Mouse (Mus musculus) midbrain, embryonic 14.5 days (tissue): ENCODE measurements at regions not wholly inside any gene's neighbourhood (a gene's known extent, or its start where the extent isn't known, plus 50 kb on each side); places are given as distances from the start of the nearest gene placed in this dataset.

Source experiments
- ATAC-seq: fragments of 200-750 bp; cut with Nextera tagmentation; 2 replicates; pipeline ENCODE4 v1.8.0; 2017; ENCODE audit warnings: moderate number of reproducible peaks, moderate library complexity; ENCODE audit not compliant: low FRiP score, low TSS enrichment
- DNase-seq: peaks from one replicate; pipeline ENCODE4 v3.0.0-alpha.2; 2015
- H3K27ac ChIP-seq: fragments of 300-500 bp; sonication (generic); replicated peaks from 2 replicates; pipeline ENCODE4 v1.5.1; 2014; ENCODE audit warnings: mild to moderate bottlenecking, low read depth, low read length, moderate library complexity
- H3K27me3 ChIP-seq: fragments of 300-500 bp; sonication (generic); 2 replicates; pipeline ENCODE4 v1.6.1; 2014; ENCODE audit warnings: low read length, control low read depth, mixed read lengths; ENCODE audit not compliant: control insufficient read depth, insufficient read depth
- H3K36me3 ChIP-seq: fragments of 300-500 bp; sonication (generic); 2 replicates; pipeline ENCODE4 v1.6.1; 2014; ENCODE audit warnings: low read length, control low read depth; ENCODE audit not compliant: control insufficient read depth, insufficient read depth
- H3K4me1 ChIP-seq: fragments of 300-500 bp; sonication (generic); 2 replicates; pipeline ENCODE4 v1.6.1; 2014; ENCODE audit warnings: mild to moderate bottlenecking, antibody characterized with exemption, low read length, control low read depth; ENCODE audit not compliant: control insufficient read depth, insufficient read depth
- H3K4me2 ChIP-seq: fragments of 300-500 bp; sonication (generic); 2 replicates; pipeline ENCODE4 v1.6.1; 2014; ENCODE audit warnings: mild to moderate bottlenecking, low read length, moderate library complexity
- H3K4me3 ChIP-seq: fragments of 300-500 bp; sonication (generic); replicated peaks from 2 replicates; pipeline ENCODE4 v1.5.1; 2014; ENCODE audit warnings: low read depth, low read length
- H3K9ac ChIP-seq: fragments of 300-500 bp; sonication (generic); replicated peaks from 2 replicates; pipeline ENCODE4 v1.6.1; 2014; ENCODE audit warnings: mild to moderate bottlenecking, low read length, moderate library complexity
- H3K9me3 ChIP-seq: fragments of 300-500 bp; sonication (generic); 2 replicates; pipeline ENCODE4 v1.6.1; 2016; ENCODE audit warnings: low read length, control low read depth, mixed read lengths; ENCODE audit not compliant: control insufficient read depth
- WGBS: fragments of 180-500 bp; shearing (Covaris S2); extraction: QIAGEN DNeasy Blood & Tissue Kit; methylation state at CpG from one replicate; pipeline ENCODE4 v1.1.7; 2014; 5-methylcytosine and 5-hydroxymethylcytosine counted together

GRCm38 (mm10) chr6:50980311-50980710 is 326.1 kb upstream of the Npvf start:
- no peaks in the 10 kb centered on the region for H3K27me3 ChIP-seq
- peaks cover 27% of the 10 kb centered on the region for H3K4me1 ChIP-seq
- WGBS, result 89% methylated on average over 4 of the region's 4 CpGs
- no peaks in the 10 kb centered on the region for H3K36me3 ChIP-seq
- no peak overlapping the region for H3K4me2 ChIP-seq
- H3K27ac ChIP-seq, result no peak overlapping the region
- H3K9me3 ChIP-seq, result no peaks in the 10 kb centered on the region
- H3K4me3 ChIP-seq, result no peak overlapping the region
- no peak overlapping the region for H3K9ac ChIP-seq
- DNase-seq (no peak), ATAC-seq (no peak)

- no peaks in the 10 kb centered on the region for H3K36me3 ChIP-seq
- no peaks in the 10 kb centered on the region for H3K9me3 ChIP-seq
- DNase-seq, result no peak
- H3K27me3 ChIP-seq, result no peaks in the 10 kb centered on the region
- peaks cover 37% of the 10 kb centered on the region for H3K4me1 ChIP-seq
- H3K27ac ChIP-seq, result no peak overlapping the region
- ATAC-seq, result no peak
- H3K4me2 ChIP-seq, result no peak overlapping the region
- 50% methylated on average over 7 of the region's 7 CpGs for WGBS
- H3K4me3 ChIP-seq, result no peak overlapping the region
- H3K9ac ChIP-seq, result no peak overlapping the region
These were observed 327.6 kb upstream of the Npvf start for GRCm38 (mm10) chr6:50981702-50982309.

- no peak overlapping the region for H3K4me3 ChIP-seq
- H3K4me2 ChIP-seq, result no peak overlapping the region
- H3K27ac ChIP-seq, result no peak overlapping the region
- no peaks in the 10 kb centered on the region for H3K27me3 ChIP-seq
- ATAC-seq (no peak), DNase-seq (no peak)
- H3K9me3 ChIP-seq, result no peaks in the 10 kb centered on the region
- WGBS, result 83% methylated on average over 4 of the region's 4 CpGs
- no peaks in the 10 kb centered on the region for H3K36me3 ChIP-seq
- H3K4me1 ChIP-seq, result peaks cover 37% of the 10 kb centered on the region
- H3K9ac ChIP-seq, result no peak overlapping the region
These were observed 328.6 kb upstream of the Npvf start for GRCm38 (mm10) chr6:50982856-50983255.

- ATAC-seq (no peak), DNase-seq (peak; percentile 67)
- no peak overlapping the region for H3K27ac ChIP-seq
- no peak overlapping the region for H3K4me3 ChIP-seq
- no peak overlapping the region for H3K9ac ChIP-seq
- no peaks in the 10 kb centered on the region for H3K36me3 ChIP-seq
- no peak overlapping the region for H3K4me2 ChIP-seq
- H3K9me3 ChIP-seq, result no peaks in the 10 kb centered on the region
- H3K4me1 ChIP-seq, result peaks cover 37% of the 10 kb centered on the region
- H3K27me3 ChIP-seq, result no peaks in the 10 kb centered on the region
- WGBS, result 14% methylated on average over 8 of the region's 8 CpGs
These were observed 329.4 kb upstream of the Npvf start for GRCm38 (mm10) chr6:50983511-50984099.

GRCm38 (mm10) chr6:50984157-50984905 is 330.1 kb upstream of the Npvf start:
- Histone ChIP-seq H3K36me3 (no peaks in the 10 kb centered on the region), H3K27ac (peak overlapping the region; percentile 37; the same call in 1 of the 2 replicates), H3K4me1 (peaks cover 37% of the 10 kb centered on the region), H3K9me3 (no peaks in the 10 kb centered on the region), H3K27me3 (no peaks in the 10 kb centered on the region), H3K4me2 (no peak overlapping the region), H3K4me3 (no peak overlapping the region), H3K9ac (no peak overlapping the region; the same call in 1 of the 2 replicates)
- DNase-seq (no peak), ATAC-seq (no peak)
- WGBS, result 48% methylated on average over 11 of the region's 11 CpGs

GRCm38 (mm10) chr6:50986270-50986924 is 332.2 kb upstream of the Npvf start:
- Histone ChIP-seq H3K27me3 (no peaks in the 10 kb centered on the region), H3K9ac (no peak overlapping the region), H3K4me1 (peaks cover 36% of the 10 kb centered on the region), H3K9me3 (no peaks in the 10 kb centered on the region), H3K4me2 (no peak overlapping the region), H3K27ac (no peak overlapping the region; the same call in 1 of the 2 replicates), H3K4me3 (no peak overlapping the region), H3K36me3 (no peaks in the 10 kb centered on the region)
- WGBS, result 76% methylated on average over 9 of the region's 9 CpGs
- DNase-seq (no peak), ATAC-seq (no peak)

GRCm38 (mm10) chr6:50988561-50988960 is 334.3 kb upstream of the Npvf start:
- no peaks in the 10 kb centered on the region for H3K27me3 ChIP-seq
- no peak overlapping the region for H3K4me2 ChIP-seq
- no peak overlapping the region for H3K4me3 ChIP-seq
- H3K9ac ChIP-seq, result no peak overlapping the region
- H3K4me1 ChIP-seq, result peaks cover 27% of the 10 kb centered on the region
- H3K9me3 ChIP-seq, result no peaks in the 10 kb centered on the region
- 76% methylated on average over 3 of the region's 3 CpGs for WGBS
- DNase-seq (no peak), ATAC-seq (no peak)
- H3K27ac ChIP-seq, result no peak overlapping the region
- H3K36me3 ChIP-seq, result no peaks in the 10 kb centered on the region

- H3K4me1 ChIP-seq, result no peaks in the 10 kb centered on the region; the same call in 1 of the 2 replicates
- H3K9ac ChIP-seq, result no peak overlapping the region
- no peaks in the 10 kb centered on the region for H3K27me3 ChIP-seq
- whole genome bisulfite sequencing, result 80% methylated on average over 8 of the region's 8 CpGs
- H3K27ac ChIP-seq, result no peak overlapping the region
- H3K4me3 ChIP-seq, result no peak overlapping the region
- DNase-seq (no peak), ATAC-seq (no peak)
- no peak overlapping the region for H3K4me2 ChIP-seq
- no peaks in the 10 kb centered on the region for H3K9me3 ChIP-seq
- H3K36me3 ChIP-seq, result no peaks in the 10 kb centered on the region
These were observed 337.4 kb upstream of the Npvf start for GRCm38 (mm10) chr6:50991528-50992125.
